Mouse (Mus musculus) ovary, postnatal 10 days (tissue): ENCODE results near the gene Gm9821.
A peak's percentile ranks its signal among the peaks of the same experiment; 100 is the strongest.

Experiments used
- DNase-seq: peaks from one replicate; pipeline ENCODE4 v3.0.0; 2022; ENCODE audit warnings: low spot score

Gm9821 gene

DNA sequence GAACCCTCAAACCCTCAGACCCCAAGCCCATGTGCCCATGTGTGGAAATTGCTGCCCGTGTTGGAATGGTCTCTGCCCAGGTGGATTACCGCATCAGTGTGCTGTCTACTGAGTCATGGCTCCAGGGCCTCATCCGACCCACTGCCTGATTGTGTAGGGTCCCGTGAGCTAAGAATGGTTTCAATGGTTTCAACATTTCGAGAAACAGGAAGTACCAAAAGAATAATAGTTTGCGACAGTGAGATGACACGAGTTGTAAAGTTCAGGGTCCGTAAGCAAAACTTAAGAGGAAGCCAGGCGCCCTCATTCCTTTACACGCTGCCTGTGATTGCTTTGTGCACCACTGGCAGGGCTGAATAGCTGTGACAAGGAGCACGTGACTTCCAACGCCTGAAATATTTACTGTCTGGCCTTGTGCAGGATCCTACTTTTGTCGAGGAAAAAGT, 26.6 kb downstream of the Gm9821 start:
- DNase-seq = no peak

GRCm38 (mm10) chr2:91973416-91974135, 28.1 kb downstream of the Gm9821 start:
- DNase-seq = no peak

GRCm38 (mm10) chr2:91975581-91976541, 30.4 kb downstream of the Gm9821 start, which contains the start of gene Dgkz:
Dgkz (minus strand) TSS chr2:91975864.
- no peak for DNase-seq

DNA sequence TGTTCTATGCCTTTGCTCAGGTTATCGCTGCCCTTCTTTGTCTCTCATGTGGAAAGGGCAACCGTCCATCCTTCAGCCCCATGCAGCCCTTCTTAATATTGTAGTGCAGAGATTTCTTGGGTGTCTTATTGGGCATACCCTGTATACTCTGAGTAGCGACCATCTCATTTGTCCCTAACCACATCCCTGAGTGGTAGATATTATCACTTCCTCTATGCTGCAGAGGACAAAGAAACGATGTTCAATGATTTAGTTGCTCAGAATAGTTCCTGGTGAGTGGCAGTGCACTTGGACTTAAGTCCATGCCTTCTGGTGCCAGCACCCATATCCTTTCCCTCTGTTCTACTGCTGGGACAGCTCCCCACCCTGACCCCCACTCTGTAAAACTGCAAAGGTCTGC, 32.5 kb downstream of the Gm9821 start:
- no peak for DNase-seq

GRCm38 (mm10) chr2:91978547-91978946, 33.0 kb downstream of the Gm9821 start:
- DNase-seq = no peak

DNA sequence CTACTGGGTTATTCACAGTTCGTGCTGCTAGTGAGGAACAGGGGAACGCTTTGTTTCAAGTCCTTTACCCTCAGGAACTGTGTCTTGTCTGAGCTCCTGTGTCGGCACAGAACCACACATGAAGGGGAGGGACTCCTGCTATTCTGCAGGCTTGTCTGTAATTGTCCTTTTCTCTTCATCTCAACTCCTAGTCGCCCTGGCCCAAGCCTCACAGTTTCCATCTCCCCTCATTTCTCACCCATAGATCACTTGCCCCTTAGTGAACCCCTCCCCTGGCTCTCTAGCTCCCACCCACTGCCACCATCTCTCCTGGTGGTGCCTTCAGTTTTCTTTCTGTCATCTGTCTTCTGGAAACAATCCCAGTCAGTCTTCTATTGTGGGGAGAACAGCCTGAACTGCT, 34.7 kb downstream of the Gm9821 start:
- no peak for DNase-seq

DNA sequence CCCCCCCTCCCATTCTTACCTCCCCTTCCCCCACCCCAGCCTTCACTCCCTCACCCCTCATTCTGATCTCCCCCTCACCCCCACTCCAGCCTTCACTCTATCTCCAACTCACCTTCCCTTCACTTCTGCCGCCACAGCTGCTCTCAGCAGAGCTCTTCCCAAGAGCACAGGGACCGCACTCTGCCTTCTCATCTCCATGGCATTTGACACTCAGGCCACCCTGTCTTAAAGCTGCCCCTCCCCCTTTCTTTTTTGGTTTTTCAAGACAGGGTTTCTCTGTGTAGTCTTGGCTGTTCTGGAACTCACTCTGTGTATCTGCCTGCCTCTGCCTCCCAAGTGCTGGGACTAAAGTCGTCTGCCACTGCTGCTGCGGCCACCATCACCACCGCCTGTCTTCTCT, 35.3 kb downstream of the Gm9821 start:
- DNase-seq = no peak

DNA sequence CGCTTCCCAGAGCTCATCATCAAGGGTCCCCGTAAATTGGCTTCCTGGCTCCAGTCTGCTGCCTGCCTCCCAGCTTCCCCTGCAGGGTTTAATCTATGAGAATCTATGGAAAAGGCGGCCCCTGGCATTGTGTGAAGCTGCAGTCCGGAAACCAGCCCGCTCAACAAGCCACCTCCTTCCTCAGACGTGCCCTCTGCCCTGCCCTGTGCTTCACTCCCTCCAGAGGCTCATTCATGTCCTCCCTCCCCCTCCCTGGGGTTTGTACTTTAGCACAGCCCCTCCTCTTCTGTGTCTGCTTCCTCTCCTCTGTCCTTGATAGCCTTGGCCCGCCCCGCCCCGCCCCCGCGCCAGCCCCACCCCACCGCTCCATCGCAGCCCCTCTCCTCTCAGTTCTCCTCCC, 38.9 kb downstream of the Gm9821 start:
- DNase-seq = no peak

GRCm38 (mm10) chr2:91984906-91985525, 39.5 kb downstream of the Gm9821 start:
- DNase-seq = no peak

- no peak for DNase-seq
Measured at GRCm38 (mm10) chr2:91986071-91986470, 40.6 kb downstream of the Gm9821 start.

GRCm38 (mm10) chr2:91987542-91987941, 42.0 kb downstream of the Gm9821 start:
- peak; percentile 90 for DNase-seq

GRCm38 (mm10) chr2:91989750-91990149, 44.2 kb downstream of the Gm9821 start:
- no peak for DNase-seq

DNA sequence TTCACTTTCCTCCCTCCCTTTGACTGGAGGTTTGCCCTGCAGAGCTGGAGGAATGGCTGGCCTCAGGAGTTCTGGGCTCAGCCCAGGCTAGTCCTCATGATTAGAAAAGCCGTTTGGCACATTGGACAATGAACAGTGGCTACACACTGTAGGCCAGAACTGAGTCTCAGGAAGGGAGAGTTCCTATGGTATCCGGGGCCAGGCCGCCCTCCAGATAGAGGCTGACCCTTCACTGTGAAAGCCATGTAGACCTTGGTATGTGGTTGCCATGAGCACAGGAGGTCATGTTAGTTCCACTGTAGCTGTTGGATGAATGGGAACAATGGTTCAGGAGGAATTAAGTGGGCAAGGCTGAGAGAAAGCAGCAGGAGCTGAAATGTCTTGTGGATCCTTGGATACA, 47.9 kb downstream of the Gm9821 start:
- DNase-seq = no peak

DNA sequence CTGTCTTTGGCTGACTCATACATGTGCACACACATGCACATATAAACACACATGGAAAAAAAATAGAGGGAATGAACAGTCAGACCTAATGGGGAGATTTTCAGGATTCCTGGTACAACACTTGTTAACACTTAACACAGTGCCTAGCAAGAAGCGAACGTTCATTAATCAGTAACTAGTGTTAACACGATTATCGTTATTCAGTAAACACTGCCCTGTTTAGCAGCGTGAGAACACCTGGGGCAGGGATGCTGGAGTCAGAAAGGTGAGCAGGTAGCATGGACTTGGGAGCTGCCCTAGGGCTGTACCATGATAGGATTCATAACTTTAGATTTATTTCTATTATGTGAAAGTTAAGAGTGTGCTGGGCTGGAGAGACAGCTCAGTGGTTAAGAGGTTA, 50.5 kb downstream of the Gm9821 start:
- DNase-seq = no peak
